ENCODE assay signal across 10 mouse cellular contexts in the genomic region with DNA sequence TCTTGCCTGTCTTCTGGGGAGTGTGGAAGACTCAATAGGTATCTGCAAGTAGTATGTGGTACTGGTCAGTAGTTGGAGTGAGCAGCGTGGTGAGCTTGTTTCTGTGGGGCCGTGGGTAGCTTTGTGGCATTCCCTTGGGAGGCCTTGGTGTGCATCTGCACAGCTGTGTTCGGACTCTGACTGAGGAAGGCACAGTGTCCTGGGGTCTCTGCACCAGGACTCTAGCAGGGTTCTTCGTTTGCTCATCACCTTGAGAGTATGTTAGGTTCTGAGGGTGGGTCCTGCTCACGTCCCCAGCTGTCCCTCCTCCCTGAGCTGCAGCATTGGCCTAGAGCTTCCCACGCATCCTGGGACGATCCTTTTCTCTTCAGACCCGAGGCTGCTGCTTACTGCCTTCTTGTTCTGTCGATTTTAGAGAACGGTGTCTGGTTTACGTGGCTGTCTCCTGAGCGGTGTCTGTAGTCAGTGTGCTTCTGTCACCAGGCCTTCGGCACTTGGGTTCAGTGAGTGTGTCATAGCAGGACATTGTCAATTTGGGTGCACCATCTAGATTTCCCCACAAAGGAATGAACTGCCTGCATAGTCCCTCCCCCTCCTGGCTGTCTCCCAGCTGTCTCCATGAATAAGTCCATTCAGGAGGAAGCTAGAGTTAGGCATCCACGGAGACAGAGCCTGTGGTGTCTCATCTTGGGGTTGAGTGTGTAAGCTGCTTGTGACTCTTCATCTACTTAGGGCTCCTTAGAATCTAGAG. TPM values are rescaled to one million over a fixed set of nuclear protein-coding genes. Genes with fewer than 3 reads are reported as not detected.
DNase-seq lines count a peak whose midpoint lies in the region; ATAC-seq and TF ChIP-seq lines count a peak whose summit lies in the region.
"Had no signal": no experiment of that assay in that cellular context is flagged by ENCODE, and none has a peak within 500 bp of the region (broad histone marks: within the 10 kb centered on the region; RNA-seq: fewer than 3 reads in every experiment).

No protein-coding gene starts in this region.

- H3K27me3 ChIP-seq in hindbrain, postnatal 0 days (ENCODE audit: insufficient read depth, low read length) = no peaks in the 10 kb centered on the region

- peaks cover 4% of the 10 kb centered on the region; the same call in 1 of the 2 replicates for H3K36me3 ChIP-seq in hindbrain, postnatal 0 days (ENCODE audit: insufficient read depth, low read length)

- peak overlapping the region; percentile 70 for H3K27ac ChIP-seq in hindbrain, postnatal 0 days

- TF ChIP-seq CTCF in hindbrain, postnatal 0 days (IDR thresholded peaks at IDR 0.05; ENCODE audit: low read depth) = no peak

- 52% methylated on average over 14 of the region's 14 CpGs for WGBS in hindbrain, postnatal 0 days

- no peak overlapping the region for H3K4me3 ChIP-seq in hindbrain, postnatal 0 days (ENCODE audit: low read length)

- no peak for DNase-seq in frontal cortex, postnatal 14 days (ENCODE audit: low spot score in 2 of 2)
- peak; percentile 68 for DNase-seq in retina, postnatal 1 day
- DNase-seq in retina, embryonic 14.5 days (ENCODE audit: low spot score) = no peak
- DNase-seq in hindbrain, postnatal 0 days (ENCODE audit: low spot score) = peak; percentile 75
- DNase-seq in right cerebral cortex, postnatal 14 days = peak; percentile 58
- DNase-seq in adrenal gland, postnatal 4 days (ENCODE audit: low spot score in 2 of 2) = no peak
- no peak for DNase-seq in spleen, postnatal 36 days (ENCODE audit: low spot score in 2 of 2)

- ATAC-seq in frontal cortex, adult (ENCODE audit: low TSS enrichment) = peak; percentile 72
- ATAC-seq in hindbrain, postnatal 0 days = peak; percentile 82

- H3K9ac ChIP-seq in hindbrain, postnatal 0 days (replicated peaks; ENCODE audit: low read length) = no peak overlapping the region

- H3K9me3 ChIP-seq in hindbrain, postnatal 0 days (ENCODE audit: low read length) = no peaks in the 10 kb centered on the region

- H3K4me1 ChIP-seq in hindbrain, postnatal 0 days (ENCODE audit: insufficient read depth, low read length) = 0 out of 2 replicates have a peak, but pooled peaks cover 5% of the 10 kb centered on the region

- H3K4me2 ChIP-seq in hindbrain, postnatal 0 days (ENCODE audit: low read depth, low read length) = peak overlapping the region; percentile 19; the same call in 1 of the 2 replicates

RNA-seq across cellular contexts. Expression of a gene that starts 42.4 kb away (rescaled TPM):
- total RNA-seq in hindbrain, postnatal 0 days (2014; rRNA removed) = not detected in 2 replicates
- polyA plus RNA-seq in hindbrain, postnatal 0 days (2015; fragmentation: Nextera tagmentation; extraction: Ambion mirVana) = 0.58 and 1.3 TPM in 2 replicates
- total RNA-seq in adrenal gland, postnatal 4 days (2021) = not detected
- polyA plus RNA-seq: kidney, embryonic 14.5 days; liver, embryonic 16.5 days had no signal

Comparison
In these comparisons a context has a peak if more than half of its experiments do, and no peak if none do; other contexts are left out.
1. DNase-seq: peak in retina, postnatal 1 day (single experiment), hindbrain, postnatal 0 days (single experiment) and right cerebral cortex, postnatal 14 days (single experiment); none in frontal cortex, postnatal 14 days (0 of 2), retina, embryonic 14.5 days (single experiment), adrenal gland, postnatal 4 days (0 of 2) and spleen, postnatal 36 days (0 of 2).